Mouse (Mus musculus): ENCODE results near the gene Nupr1.

Gene Nupr1

DNA sequence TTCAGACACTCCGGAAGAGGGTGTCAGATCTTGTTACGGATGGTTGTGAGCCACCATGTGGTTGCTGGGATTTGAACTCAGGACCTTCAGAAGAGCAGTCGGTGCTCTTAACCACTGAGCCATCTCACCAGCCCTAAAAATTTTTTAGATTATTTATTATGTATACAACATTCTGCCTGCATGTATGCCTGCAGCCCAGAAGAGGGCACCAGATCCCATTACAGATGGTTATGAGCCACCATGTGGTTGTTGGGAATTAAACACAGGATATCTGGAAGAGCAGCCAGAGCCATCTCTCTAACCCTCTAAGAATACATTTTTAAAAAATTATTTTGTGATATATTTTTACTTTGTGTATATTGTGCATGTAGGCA, 12.6 kb upstream of the Nupr1 start:
- DNase-seq, result peak; percentile 48

DNA sequence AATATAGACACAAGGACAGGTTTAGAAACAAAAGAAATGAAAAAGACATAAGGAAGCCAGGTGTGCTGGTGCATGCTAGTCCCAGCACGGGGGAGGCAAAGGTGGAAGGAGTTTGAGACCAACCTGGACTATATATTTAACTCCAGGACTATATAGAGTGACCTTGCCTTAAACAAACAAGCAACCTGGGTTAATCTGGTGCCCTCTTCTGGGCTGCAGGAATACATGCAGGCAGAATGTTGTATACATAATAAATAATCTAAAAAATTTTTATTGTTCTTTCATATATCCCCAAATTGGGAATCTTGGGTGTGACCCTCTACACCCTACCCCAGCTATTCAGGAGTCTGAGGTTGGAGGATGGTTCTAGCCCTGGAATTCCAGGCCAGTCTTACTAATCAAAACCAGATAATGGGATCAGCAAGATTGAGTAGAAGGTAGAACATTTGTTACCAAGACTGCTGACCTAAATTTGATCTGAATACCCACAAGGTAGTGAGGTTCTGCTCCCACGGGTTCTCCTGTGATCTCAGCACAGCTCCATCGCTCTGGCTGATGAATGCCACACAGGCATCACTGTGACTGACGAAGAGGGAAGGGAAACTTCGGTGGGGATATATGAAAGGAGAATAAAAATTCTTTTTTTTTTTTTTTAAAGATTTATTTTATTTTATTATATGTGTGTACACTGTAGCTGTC, 12.0 kb upstream of the Nupr1 start:
- DNase-seq, result no peak

DNA sequence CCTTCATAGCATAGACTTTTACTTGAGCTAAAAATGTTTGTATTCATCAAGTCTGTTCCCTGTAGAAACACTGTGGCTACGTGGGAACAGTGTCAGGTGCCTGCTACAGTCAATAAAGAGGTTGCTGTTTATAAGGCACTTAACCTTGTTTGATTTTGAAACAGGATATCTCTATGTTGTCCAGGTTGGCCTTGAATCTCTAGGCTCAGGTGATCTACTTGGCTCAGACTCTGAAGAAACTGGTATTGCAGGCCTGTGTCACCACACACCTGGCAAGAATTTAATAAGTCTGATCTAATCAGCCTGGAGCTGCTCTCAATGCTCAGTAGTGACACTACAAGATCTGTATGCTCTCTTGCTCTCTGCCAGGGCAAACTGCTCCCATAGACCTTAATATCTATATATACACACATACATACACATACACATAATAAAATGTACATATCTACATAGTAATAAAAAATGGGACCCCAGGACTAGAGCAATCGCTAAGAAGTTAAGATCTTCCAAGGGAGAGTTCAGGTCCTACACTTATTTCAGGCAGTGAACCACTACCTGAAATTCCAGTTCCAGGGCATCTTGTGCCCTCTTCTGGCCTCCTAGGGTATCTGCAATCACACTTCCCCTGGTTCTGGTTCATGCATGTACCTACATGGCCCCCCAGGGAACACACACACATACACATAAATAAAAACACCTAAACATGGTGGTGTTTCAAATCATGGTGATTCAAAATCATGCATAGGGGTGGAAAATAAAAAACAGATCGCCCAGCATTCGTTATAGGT, 6.3 kb upstream of the Nupr1 start:
- peak; percentile 63 for DNase-seq

DNA sequence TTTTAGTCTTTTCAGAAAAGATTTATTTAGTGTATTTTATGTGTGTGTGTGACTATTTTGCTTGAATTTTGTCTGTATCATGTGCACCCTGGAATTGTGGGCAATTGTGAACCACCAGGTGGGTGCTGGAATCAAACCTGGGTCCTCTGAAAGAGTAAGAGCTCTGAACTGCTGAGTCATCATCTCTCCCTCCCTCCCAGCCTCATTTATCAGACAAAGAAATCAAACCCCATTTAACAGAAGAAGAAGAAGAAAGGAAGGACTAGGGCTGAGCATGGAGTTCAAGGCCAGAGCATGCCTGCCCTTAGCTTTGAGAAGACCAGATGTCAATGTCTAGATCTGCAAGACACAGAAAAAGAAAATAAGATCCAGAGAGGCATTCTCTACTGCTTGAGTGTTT, 4.7 kb upstream of the Nupr1 start:
- DNase-seq, result no peak

DNA sequence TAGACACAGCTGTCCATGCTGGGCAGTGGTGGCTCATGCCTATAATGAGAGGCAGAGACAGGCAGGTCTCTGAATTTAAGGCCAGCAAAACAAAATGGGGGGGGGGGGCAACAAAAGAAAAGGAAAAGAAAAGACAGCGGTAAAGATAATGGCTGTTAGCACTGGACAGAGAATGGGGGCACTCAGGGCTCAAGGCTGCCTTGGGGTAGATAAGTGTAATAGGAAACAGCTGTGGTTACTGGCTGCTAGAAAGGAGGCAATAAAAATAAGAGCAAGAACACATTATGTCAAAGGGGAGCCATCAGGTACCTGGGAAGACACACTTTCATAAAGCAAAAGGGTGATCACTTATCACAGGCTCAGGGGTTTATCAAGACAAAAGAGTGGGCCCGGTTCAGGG, 1.8 kb upstream of the Nupr1 start:
- no peak for DNase-seq

DNA sequence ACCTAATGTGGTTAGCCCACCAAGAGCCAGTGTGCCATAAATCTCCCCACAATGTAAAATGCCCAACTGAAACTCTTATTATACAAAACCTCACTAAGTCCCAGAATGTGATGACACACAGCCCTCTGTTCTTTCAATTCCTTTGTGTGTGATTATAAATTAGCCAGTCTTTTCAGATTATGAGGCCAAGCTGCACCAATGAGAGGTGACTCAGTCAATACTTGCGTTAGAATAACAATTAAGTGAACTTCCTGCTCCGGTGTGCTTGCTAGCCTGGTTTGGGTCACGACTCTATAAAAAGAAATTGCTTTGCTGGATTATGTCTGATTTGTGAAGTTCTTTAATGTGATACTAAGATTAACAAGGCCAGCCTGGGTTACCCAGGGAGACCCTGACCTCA, 746 bp downstream of the Nupr1 start:
- DNase-seq, result no peak

DNA sequence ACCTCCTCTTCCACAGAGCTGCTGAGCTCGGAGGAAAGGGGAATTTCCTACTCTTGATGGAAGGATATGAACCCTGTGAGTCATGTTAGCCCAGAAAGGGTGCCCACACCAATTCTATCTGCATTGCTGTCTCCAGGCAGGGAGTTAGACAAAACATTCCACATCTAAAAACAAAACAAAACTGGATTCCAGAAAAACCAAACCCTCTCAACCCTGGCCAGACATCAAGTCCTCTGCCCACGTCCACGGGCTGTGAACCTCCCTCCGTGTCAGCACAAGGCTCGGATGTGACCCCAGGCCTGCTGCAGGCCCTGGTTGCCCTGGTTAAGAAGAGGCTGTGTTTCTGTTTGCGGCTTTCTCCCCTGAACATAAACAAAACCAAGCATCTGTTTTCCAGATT, 2.5 kb downstream of the Nupr1 start:
- DNase-seq, result peak; percentile 30

DNA sequence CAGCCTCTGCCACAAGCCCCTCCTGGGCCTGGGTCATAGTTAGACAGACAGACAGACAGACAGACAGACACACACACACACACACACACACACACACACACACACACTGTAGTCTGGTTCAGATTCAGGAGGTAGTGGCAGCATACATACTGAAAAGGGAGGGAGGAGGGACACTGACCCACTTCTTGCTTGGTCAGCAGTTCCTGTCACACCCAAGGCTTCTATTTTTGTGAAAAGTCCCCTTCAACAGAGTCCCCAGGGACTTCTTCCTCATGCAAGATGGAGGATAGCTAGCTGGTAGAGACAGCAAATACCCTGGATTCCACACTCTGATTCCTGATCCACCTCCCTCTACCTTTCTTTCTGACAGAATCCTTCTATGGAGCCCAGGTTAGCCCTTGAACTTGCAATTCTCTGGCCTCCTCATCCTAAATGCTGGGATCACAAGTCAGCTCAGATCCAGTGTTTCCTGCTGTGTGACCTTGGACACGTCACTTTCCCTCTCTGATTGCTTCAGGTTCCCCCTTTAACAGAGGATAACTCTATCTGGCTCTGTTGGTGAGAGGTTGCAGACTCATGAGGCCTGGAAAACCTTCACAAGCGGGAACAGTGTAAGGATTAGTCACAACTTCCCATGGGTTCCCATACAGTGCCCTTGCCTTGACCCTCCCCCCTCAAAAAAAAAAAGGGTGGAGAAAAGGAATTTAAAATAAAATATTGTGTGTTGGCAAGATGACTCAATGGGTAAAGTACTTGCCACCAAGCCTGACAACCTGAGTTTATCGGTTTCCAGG, 4.7 kb downstream of the Nupr1 start:
- no peak for DNase-seq

DNA sequence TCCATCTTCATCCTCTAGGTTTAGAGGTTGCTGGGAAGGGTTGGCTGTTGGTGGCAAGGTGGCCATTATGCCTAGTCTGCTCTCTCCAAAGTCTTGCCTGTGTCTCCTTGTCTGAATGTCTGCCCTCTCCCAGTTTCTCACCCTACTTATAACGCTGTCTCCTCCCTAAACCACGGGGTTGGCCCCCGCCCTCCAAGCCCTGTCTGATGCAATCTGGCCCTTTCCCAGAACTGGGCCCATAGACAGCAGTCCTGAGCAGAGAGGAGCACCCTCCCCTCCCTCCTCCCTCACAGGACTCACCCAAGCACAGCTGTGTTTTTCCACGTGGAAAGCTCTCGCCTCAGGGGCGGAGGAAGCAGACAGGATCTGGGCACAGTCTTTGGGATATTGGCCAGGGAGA, 5.3 kb downstream of the Nupr1 start:
- peak; percentile 80 for DNase-seq

DNA sequence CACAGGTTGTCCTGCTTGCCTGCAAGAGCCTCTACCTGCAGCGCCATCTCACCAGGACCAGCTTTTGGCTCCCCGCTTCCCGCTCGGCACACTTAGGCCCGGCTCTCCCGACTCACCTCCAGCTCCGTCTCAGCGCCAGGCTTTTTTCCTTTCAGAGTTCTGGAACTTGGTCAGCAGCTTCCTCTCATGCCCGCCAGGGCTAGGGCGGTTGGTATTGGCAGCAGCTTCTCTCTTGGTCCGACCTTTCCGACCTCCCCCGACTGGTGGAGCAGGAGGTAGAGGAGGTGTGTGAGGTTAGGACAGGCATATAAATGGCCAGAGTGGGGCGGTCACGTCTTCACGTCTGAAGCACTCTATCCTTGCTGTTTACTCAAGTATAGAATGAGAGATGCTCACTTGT, 5.9 kb downstream of the Nupr1 start:
- no peak for DNase-seq

DNA sequence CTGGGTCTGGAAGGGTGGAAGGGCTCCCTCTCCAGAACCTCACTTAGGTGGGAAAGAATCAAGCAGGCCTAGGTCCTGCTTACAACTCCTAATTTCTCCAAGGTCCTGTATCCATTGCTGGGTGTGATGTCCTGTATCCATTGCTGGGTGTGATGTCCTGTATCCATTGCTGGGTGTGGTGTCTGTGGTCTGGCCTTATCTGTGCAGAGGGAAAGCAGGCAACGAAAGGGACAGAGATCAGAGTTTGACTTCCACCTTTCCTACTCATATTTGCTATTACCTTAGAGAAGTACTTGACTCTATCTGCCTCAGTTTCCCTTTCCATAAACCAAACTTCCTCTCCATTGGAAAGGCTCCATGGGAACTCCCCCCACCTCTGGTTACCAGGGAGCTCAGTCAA, 7.3 kb downstream of the Nupr1 start:
- no peak for DNase-seq

DNA sequence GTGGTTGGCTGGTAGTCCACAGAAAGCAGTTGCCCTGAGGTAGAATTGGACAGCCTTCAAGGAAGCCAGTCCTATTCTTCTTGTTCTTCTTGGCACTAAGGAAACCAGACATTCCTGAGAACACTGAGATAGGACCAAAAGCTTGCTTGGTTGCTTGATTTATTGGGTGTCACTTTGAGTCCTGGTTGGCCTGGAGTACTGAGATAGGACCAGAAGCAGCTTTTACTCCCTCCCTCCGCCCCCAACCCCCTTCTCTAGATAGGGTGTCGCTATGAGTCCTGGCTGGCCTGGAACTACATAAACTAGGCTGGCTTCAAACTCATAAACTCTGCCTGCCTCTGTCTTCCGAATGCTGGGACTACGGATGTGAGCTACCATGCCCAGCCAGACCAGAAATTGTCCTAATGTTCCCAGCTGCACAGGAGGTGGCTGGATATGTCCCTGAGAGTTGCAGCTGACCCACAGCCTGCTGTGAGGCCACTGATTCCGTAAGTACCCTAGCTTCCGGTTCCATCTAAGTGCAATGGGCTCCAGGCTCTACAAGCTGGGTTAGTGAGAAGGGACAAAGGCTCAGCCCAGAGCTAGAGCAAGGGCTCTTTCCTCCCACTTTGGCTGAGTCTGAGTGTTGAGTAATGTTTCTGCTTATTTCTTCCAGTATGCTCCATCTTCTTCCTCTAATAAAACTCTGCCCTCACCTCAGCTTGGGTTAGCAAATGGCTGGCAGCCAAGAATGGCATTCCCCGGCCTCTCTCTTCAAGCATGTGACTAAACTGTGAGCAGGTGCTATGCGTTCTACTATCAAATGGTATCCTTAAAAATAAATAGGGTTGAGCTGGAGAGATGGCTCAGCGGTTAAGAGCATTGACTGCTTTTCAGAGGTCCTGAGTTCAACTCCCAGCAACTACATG, 9.0 kb downstream of the Nupr1 start:
- DNase-seq, result peak; percentile 47

DNA sequence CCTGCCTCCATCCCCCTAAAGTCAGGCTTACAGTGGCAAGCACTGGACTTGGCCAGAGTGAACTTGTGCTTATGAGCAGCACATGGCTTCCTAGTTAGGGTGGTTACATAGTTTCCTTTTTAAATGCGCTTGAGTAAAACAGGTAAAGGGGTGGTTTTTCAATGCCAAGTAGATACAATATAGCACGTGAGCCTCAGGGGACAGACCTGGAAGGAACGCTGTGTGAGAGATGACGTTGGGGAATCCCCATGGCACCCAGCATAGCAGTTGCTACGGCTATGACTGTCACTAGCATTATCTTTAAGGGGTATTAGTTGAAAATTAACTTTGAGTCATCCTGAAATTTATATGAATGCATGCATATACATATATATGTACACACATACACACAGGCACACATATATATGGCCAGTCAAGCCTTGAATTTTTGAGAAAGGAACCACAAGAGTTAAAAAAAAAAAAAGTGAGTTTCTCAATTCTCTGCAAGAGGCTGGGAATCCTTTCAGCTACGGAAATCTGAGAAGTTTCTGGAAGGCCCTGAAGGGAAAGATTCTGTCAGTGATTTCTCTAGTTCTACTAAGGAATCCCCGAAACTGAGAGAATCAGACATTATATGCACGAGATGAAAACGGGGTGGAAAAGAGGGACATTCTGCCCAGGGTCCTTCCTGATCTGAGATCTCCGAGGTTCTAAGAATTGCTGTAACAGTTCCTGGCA, 10.9 kb downstream of the Nupr1 start:
- no peak for DNase-seq

DNA sequence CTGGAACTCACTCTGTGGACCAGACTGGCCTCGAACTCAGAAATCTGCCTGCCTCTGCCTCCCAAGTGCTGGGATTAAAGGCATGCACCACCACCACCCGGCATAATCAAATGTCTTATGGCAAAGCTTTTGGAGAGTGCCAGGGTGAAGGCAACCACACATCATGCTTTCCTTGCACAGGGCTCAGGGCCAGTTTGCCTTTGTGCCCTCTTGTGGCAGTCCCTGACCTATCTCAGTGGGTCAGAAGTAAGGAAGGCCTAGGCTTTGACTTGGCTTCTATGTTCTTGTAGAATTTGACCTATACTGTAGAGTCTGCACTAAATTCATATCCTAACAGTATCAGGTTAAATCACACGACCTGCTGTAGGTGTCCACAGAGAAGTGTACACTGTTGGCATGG, 14.0 kb downstream of the Nupr1 start:
- no peak for DNase-seq

DNA sequence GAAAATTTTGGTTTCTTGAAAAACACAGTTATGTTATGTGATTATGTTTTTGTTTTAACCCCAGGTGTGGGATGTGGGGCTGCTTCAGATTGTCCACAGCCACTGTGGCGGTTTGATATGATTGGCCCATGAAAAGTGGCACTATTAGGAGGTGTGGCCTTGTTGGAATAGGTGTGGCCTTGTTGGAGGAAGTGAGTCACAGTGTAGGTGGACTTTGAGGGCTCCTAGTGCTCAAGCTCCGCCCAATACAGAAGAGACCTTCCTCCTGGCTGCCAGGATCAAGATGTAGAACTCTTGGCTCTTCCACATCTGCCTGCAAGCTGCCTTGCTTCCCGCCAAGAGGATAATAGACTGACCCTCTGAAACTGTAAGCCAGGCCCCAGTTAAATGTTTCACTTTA, 17.9 kb downstream of the Nupr1 start:
- no peak for DNase-seq

DNA sequence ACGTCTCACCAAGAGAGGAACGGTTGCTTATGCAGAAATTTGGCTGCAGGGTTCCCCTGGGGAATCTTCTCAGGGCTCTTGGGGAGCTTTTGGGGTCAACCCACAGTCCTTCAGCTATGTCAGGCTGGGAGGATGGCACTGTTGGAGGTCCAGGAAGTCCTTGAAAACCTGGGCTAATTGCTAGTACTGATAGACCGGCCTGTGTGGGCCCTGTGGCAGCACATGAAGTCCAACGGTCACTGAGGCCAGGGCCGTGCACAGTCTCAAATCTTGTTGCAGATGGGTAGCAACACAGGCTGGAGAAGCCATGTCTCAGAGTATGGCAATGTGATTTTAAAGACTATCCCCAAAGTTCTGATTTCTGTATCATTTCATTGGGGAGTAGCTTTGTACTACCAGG, 22.9 kb downstream of the Nupr1 start:
- DNase-seq, result no peak

DNA sequence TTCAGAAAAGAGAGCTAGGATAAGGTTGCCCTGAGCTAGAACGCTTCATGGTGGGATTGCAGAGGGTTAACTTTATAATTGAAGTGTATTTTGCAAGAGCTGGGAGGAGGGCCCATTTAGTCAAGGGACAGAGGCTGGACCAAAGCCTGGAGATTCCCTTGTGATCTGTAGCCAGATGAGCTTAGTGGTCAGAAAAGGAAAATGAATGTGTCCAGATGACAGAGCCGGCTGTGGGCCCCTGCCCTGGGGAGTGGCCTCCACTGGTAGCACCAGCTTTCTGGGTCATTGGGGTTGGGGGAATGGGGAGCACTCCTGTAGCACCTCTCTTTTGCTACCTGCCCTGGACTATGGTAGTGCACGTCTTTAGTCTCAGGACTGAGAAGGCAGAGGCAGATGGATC, 23.6 kb downstream of the Nupr1 start:
- DNase-seq, result peak; percentile 51

DNA sequence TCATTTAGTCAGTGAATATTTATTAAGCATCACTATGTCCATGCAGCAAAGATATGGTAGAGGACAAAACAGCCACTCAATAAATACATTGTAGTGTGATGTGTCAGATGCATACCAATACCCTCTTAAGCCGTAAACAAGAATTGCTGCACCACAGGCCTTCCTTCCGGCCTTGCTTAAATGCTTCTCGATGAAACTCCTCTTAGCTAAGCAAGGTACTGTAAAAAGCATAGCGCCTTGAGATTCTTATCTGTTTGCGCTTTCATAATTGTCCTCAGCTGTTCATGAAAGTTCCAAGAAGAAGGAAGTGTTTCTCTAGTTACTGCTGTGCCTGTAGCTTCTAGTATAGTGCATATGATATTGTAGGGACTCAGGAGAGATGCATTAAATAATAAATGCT, 24.1 kb downstream of the Nupr1 start:
- DNase-seq, result no peak

DNA sequence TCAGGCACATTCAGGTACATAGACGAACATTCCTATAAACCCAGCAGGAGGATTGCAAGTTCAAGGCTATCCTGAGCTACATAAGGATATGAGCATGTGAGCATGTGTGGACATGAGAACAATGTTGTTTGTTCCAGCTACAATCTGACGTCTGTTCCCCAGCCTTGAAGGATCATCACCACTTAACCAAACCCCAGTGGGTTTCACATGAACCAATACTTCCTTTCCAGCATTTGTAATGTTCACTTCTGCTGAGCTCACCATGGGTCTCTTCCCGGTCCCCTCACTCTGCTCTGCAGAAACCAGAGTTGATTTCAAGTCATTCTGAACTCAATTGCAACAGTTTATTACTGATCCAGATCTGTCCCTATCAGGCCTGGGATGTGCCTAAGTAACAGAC, 28.0 kb downstream of the Nupr1 start:
- DNase-seq, result no peak

DNA sequence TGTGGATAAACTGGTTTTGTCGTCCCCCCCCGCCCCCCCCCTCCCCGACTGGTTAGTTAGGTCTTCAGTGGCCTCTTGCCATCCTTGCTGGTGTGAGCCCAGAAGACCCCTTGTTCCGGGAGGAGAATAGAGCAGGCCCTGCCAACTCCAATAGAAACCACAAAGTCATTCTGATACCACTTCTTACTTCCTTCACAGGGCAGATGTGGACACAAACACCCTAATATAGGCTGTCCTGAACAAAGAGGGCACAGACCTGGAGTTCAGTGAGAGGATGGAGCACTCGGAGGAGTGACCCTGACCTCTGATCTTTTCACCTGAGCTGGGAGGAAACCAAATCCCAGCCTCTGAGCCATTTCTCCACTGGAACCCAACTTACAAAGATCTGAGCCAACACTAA, 28.8 kb downstream of the Nupr1 start:
- DNase-seq, result no peak

DNA sequence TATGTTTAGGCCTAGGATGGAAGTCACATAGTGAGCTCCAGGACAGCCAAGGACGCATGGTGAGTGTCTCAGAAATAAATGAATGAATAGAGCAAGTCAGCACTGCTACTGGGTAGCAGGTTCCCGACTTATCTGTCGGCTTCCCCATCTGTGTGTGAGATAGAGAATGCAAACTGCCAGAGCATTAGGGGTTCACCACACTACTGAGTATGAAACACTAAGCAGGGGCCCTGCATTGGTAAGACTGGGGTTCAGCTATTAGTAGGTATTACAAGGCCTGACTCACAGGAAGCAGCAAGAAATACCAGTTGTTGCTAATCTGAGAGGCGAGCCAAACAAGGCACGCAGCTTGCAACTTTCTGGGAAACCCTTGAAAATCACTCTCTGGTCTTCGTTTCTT, 31.7 kb downstream of the Nupr1 start:
- no peak for DNase-seq

DNA sequence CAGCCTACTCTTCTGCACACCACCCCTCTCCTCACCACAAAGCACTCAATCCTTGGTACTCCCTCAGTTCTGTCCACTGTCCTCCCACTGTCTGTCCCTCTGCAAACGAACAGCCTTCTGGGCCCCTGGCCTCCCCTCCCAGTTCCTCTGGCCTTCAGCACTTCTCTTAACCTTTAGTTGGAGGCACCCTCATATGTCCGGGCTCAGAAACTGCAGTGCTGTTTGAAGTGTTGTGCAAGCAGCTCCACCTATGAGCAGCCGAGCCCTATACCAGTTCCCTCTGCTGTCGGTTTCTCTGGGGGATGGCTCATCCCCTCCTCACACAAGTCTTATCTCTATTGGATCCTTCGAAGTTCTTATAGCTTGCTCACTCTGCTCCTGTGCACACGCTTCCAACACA, 34.2 kb downstream of the Nupr1 start:
- DNase-seq, result no peak

Measured in kidney, postnatal 14 days (tissue).